Mouse (Mus musculus): ENCODE results near the gene Gatm.
A peak's percentile ranks its signal among the peaks of the same experiment; 100 is the strongest.

Gatm gene

DNA sequence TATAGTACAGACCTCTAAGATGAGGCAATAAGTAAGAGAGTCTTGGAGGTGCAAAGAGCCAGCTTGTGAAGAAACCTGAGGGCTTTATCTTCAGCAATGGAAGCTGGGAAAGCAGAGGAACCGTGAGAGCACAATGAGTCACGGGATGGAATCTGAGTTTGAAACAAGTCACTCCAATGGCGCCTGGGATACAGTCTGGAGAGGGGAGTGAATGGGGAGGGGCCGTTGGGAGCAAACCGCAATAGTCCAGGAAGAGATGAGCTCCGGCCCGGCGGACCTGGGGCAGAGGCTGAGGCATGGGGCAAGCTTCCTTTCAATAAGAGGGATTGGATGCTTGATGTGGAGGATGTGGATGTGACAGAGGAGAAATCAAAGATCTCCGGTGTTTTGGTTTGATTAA, 2.3 kb downstream of the Gatm start:
- no peak for DNase-seq (ENCODE audit: low spot score)

GRCm38 (mm10) chr2:122605829-122606228, 5.3 kb downstream of the Gatm start:
- DNase-seq (ENCODE audit: low spot score) = peak; percentile 61

GRCm38 (mm10) chr2:122601354-122601753, 9.7 kb downstream of the Gatm start:
- no peak for DNase-seq (ENCODE audit: low spot score)

- DNase-seq (ENCODE audit: low spot score) = no peak
Observed at GRCm38 (mm10) chr2:122599736-122600135, 11.4 kb downstream of the Gatm start.

DNA sequence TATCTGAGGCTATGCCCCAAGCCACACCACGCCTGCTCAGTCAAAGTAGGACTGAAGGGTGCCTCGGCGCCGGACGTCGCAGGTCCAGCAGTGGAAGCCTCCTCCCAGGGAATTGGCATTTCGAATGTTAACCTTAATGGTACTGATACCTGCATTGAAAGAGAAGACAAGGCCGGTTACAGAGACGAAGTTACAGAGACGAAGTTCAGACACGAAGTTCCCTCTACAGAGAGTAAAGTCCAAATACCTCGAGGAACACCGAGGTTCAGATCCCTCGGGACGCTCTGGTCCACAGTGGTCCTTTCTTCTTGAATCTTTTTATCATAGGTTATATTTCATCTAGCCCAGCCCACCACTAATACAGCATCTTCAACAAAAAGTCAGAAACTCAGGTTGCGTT, 15.6 kb downstream of the Gatm start:
- DNase-seq (ENCODE audit: low spot score) = no peak

GRCm38 (mm10) chr2:122591213-122591612, 19.9 kb downstream of the Gatm start:
- DNase-seq (ENCODE audit: low spot score) = no peak

DNA sequence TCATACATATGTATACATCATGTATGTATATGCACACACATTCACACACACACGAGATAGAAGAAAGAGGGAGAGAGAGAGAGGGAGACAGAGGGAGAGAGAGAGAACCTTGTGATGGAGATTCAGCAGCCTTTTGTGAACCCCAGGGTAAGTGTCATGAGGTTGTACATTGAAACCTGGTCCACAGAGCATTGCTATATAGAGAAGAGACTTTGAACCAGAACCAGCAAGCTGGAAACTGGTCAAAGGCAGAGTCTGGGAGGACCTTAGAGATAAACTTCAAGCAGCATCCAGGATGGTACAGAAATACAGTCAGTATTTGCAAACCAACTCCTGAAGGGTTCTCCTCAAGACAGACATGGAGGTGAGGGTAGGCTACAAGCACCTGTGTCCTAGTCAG, 20.8 kb downstream of the Gatm start:
- DNase-seq (ENCODE audit: low spot score) = no peak

DNA sequence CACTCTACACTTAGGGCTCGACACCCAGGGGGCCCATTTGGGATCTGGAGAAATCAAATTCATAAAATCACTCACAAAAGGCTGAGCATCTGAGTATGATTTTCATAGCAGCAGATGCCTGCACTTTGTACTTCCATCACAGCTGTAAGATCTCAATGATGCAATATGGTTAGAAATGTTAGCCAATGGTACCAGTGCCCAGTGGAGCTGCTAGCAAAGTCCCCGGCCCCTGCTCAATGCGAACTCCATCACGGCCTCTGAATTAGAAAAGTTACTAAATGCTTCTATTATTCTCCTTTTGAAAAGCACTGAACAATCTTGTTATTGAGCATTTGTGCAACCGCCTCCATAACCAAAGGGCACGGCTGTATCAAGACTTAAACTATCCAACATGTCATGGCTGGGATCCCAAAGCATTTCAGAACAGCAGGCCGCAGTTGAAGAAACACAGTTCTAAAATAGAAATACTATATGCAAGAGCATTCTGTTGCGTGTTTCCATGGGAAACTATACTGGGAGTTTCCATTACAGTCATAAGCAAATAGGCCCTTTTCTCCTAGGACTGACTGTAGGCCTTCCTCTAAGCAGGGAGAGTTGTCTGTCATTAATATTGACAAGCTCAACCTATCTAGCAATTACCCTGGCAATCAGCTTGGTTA, 23.1 kb downstream of the Gatm start:
- DNase-seq (ENCODE audit: low spot score) = peak; percentile 21

- no peak for DNase-seq (ENCODE audit: low spot score)
Observed at GRCm38 (mm10) chr2:122586258-122586657, 24.8 kb downstream of the Gatm start.

DNA sequence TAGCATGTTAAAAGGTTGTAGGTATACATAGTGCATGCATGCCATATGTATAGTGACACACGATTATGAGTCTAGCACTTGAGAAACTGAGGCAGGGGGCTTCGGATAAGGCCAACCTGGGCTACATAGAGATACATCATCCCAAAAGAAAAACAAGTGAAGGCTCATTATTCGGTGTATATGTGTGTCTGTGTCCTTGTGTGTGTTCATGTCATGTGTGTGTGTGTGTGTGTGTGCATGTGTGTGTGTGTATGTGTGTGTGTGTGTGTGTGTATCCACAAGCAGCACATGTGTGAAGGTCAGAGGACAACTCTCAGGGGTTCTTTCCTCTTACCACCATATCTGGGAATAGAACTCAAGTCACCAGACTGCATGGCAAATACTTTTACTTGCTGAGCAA, 28.8 kb downstream of the Gatm start:
- DNase-seq (ENCODE audit: low spot score) = no peak

- no peak for DNase-seq (ENCODE audit: low spot score)
Observed at GRCm38 (mm10) chr2:122581361-122582017, 29.6 kb downstream of the Gatm start.

DNA sequence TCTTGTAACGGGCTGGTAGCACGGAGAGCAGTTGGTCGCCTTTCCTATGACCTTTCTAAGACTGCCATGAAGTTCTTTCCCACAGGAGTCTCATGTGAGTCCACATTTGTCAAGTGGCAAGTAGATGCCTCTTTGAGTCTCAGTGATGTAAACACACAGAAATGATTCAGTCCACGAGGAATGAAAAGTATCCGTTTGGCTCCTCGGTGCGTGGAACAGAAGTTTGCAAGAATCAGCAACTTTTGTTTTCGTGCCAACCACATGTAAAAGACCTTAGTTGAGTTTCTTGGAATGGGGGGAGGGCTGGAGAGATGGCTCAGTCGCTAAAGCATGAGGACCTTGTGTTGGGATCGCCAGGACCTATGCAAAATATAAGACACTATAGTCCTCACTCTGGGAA, 30.7 kb downstream of the Gatm start:
- no peak for DNase-seq (ENCODE audit: low spot score)

GRCm38 (mm10) chr2:122577316-122577715, 33.8 kb downstream of the Gatm start:
- DNase-seq (ENCODE audit: low spot score) = no peak

GRCm38 (mm10) chr2:122576295-122576694, 34.8 kb downstream of the Gatm start:
- no peak for DNase-seq (ENCODE audit: low spot score)

GRCm38 (mm10) chr2:122575470-122575869, 35.6 kb downstream of the Gatm start:
- DNase-seq (ENCODE audit: low spot score) = no peak

DNA sequence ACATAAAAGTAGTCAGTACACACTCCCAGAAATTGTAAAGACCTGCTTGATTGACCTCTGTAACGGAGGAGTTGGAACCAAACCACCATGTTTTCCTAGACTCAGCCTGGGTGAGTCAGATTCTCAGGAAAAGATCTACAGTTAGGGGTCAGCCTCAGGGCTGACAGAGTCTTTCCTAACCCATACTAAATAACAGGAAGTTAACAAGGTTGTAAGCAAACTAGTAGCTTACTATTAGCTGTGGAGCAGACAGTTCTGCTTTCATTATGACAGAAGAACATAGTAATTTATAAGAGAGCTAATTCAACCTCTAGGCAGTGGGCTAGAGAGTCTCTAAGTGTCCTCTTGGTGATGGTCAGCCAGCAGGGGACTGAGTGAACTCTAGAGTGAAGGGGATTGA, 38.7 kb downstream of the Gatm start:
- no peak for DNase-seq (ENCODE audit: low spot score)

DNA sequence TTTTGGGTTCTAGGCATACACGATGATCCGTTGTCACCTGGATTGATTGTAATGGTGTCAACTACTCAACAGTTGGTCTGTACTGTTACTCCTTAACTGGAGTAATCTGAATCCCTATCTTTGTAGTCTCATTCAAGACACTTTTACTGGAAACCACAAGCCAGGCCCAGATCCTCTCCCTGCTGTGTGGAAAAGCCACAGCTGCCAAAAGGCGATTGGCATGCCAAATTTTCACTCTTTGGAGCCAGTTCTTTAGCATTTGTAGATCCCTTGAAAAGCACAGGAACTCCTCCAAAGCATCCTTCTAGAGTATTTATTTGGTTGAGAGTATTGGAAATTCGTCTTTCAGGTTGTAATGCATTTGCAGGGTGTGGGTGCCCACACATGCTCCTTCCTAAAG, 39.8 kb downstream of the Gatm start:
- no peak for DNase-seq (ENCODE audit: low spot score)

- DNase-seq (ENCODE audit: low spot score) = no peak
Observed at GRCm38 (mm10) chr2:122570430-122570829, 40.7 kb downstream of the Gatm start.

GRCm38 (mm10) chr2:122569439-122569838, 41.7 kb downstream of the Gatm start:
- peak; percentile 63 for DNase-seq (ENCODE audit: low spot score)

GRCm38 (mm10) chr2:122562251-122562650, 48.9 kb downstream of the Gatm start:
- DNase-seq (ENCODE audit: low spot score) = no peak

GRCm38 (mm10) chr2:122561221-122561620, 49.9 kb downstream of the Gatm start:
- no peak for DNase-seq (ENCODE audit: low spot score)

- DNase-seq (ENCODE audit: low spot score) = peak; percentile 59
Observed at GRCm38 (mm10) chr2:122558317-122558716, 52.8 kb downstream of the Gatm start.
